Mouse (Mus musculus): ENCODE data around the gene Fgf5.

Fgf5 gene

DNA sequence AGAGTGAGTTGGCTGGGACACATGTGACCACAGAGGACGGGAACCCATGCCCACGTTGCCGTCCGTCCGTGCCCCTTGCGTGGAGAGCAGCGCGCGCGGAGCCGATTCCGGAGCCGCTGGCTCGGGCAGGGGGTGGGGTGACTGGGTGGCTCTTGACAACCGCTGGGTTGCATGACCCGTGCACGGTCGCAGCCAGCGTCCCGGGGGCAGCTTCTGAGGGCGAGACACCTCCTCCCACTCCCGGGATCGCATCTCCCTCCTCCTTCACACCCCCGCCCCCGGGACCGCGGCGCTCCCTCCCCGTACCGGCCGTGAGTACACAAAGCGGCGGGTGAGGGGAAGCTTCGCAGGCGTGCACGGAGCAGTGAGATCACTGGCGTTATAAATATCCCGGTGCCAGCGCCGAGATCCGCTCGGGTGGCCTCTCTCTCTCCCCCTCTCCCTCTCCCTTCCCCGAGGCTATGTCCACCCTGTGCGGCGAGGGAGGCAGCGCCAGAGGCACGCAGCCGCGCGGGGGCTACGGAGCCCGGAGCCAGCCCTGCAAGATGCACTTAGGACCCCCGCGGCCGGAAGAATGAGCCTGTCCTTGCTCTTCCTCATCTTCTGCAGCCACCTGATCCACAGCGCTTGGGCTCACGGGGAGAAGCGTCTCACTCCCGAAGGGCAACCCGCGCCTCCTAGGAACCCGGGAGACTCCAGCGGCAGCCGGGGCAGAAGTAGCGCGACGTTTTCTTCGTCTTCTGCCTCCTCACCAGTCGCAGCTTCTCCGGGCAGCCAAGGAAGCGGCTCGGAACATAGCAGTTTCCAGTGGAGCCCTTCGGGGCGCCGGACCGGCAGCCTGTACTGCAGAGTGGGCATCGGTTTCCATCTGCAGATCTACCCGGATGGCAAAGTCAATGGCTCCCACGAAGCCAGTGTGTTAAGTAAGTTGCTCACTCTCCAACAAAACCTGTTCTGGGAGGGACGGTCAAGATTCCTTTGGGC lies at the start of gene Fgf5:
TSS of gene Fgf5 (plus strand) at position 347 of the 984 bp plus-strand sequence.
- peak; percentile 23 to 41 for DNase-seq

DNA sequence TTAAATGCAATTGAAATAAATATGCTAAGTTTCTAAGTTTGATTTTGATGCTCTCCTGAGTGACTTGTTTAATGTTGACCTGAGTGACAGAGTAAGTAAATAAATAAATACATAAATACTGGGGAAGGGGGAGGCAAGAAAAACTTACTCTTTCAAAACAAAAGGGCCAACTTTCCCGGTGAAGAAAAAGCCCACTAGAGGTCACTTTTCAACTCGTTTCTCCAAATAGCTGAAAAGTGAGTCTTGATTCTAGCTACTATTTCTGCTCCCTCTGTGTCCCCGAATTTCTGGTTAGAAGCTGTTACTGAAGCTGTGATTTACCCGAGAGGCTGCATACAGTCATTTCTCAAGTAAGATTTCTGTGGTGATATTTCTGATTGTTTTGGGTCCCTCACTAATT lies 41.5 kb upstream of the Fgf5 start:
- no peak for DNase-seq

DNA sequence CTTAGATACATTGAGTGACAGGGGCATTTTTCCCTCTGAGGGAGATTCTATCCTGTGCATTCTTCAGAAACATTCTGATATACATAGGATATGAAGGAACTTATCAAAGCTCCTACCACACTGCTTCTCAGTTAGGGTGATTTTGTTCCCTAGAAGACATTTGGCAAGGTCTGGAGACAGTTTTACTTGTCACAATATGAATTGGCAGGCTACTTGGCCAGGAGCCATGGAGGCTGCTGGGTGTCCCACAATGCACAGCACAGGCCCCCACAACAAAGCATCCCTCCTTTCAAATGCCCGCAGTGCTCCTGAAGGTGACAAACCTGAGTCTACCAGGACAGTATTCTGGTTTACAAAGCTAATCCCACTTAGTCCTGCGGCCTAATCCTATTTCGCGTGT lies 32.0 kb upstream of the Fgf5 start:
- DNase-seq: no peak

DNA sequence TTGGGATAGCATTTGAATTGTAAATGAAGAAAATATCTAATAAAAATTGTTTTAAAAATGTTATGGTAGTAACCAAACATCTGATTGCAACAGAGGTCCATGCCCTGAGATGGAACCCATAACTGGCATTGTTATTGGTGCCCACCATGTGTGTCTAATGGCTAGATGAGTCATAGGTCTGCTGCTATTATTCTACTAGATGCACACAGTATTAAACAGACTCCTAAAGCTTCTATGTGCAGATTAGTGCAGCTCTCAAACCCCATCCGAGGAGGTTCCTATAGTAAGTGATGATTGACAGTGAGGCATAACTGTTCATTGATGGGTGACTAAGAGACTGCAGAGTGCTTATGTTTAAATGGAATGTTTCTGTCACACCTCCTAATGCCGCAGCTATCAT lies 27.3 kb upstream of the Fgf5 start:
- DNase-seq: no peak

DNA sequence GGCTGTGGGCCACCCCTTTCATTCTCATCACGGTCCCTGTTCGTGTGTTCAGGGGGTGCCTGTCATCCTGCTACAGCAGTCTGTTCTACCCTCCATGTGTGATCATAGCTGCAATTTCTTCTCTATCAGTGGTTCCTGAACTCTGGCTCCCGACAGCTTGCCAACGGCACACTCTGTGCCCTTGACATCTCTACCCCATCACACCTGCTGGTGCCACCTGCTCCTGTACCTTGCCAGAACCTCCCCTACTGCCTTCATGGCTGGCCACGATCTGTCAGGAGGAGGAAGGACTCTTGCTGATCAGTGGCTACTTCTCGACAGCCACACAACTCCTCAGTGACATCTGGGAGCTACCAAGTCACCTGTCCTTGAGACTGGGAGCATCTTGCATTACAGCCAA lies 24.5 kb upstream of the Fgf5 start:
- DNase-seq: no peak

DNA sequence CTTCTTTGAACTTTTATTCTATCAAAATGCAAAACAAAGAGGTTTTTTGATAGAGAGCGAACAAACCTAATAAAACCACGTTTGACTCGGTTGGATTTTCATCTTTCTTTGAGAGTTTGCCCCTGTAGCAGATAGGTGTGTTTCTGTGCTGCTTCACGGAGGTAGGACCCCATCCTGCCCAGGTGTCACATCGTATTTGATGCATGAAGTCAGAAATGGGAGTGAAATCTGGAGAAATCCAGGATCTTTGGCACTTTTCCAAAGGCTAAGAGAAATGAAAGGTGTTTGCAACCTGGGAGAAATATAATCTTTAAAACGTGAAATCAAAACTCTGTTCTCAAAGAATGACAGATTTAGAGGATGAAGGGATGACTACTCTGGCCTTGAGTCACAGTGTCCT lies 15.5 kb upstream of the Fgf5 start:
- no peak for DNase-seq

DNA sequence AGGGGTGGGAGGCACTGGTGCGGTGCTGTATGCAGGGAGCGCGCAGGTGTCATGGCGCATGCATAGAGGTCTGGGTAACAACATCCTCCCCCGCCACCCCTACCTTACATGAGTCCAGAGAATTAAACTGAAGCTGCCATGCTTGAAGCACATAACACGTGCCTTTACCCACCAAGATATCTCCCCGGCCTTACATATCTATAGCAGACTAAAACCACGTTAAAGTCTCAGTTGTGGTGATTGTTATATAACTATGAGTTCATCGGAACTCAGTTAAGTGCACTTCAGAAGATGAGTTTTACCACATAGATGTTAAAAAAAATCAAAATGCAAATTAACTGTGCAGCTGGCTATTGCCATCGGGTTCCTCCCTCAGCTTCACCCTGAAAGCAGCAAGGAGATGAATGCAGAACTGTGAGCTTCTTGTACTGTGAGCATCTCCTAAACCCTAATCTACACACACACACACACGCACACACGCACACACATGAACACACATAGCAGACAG lies 12.6 kb upstream of the Fgf5 start:
- DNase-seq: no peak

DNA sequence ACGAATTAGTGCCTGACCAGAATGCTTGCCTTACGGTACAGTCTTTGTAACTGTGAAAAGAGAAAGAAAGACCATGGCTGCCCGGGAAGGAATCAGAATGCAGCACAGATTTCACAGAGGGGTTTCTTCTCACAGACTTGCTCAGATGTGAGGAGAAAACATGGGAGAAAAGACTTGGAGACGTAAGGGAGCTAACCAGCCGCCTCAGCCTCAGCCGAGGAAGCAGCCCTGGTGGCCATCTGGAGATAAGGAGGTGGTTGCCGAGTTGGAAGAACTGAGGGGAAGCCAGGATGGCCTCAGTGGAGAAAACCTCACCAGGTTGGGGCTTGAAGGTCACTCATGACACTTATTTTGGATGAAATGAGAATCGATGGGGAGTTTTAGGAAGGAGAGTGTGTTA lies 8.7 kb upstream of the Fgf5 start:
- no peak for DNase-seq

DNA sequence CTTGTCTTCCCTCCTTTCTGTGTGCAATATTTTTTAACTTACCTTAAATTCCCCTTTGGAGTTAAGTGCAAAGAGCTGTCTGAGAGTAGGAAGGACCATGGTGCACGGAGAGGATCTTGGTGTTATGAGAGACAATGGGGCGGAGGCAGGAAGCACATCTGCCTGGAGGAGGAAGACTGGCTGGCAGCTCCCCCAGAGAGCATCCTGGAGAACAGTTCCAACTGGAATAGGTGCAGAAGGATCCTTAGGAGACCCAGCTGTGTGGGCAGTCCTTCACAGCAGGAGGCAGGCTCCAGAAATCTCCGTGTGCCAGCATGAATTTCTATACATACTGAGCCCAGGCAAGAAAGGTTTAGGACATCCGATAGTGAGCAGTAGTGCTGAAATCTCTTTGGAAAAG lies 8.0 kb upstream of the Fgf5 start:
- no peak for DNase-seq

DNA sequence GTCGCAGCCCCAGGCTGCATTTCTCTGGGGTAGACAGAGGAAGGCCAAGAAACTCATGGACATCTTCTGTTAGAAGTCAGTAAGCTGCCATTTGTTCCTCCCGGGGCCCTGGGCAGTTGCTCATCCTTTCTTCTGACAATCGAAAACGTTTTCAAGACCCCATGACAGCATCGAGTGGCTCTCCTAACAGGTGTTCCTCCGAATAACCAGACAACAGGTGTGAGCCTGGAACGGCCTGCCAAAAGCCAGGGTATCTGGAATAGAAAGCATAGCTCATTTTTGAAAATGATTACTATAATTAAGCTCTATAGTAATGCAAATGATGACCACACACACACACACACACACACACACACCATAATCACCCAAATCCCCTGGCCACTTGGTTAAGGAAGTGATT lies 7.2 kb upstream of the Fgf5 start:
- DNase-seq: no peak

DNA sequence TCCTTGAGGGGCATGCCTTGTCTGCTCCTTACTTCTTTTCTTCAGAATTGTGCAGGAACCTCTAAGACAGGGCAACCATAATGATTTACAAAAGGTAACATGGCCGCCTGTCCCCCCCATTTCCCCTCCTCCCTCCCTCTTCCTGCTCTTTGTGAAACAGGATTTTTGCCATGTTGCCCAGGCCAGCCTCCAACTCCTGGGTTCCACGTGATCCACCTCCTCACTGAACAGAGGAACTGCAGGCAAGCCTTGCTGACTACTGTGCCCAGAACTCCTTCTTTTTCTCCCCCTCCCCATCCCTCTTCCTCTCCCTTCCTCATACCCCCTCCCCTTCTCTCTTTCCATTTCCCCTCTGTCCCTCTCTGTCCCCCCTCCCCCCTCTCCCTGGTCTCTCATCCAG lies 6.5 kb upstream of the Fgf5 start:
- no peak for DNase-seq

DNA sequence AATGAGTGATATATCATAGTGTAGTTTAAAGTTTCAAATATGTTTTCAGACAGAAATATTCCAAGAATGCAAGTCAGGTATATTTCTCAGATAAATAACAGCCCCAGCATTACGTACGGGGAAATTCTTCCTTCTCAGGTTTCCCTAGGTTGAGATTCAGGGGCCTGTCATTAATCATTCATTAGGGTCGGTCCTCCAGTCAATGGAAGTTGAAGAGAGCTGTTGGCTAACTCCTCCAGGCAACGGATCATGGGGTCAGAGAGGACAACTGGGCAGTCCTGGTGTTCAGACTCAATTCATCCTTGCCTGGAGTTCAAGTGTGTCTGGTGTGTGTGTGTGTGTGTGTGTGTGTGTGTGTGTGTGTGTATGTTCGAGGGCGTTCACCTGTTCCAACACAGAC lies 837 bp upstream of the Fgf5 start:
- DNase-seq: no peak

DNA sequence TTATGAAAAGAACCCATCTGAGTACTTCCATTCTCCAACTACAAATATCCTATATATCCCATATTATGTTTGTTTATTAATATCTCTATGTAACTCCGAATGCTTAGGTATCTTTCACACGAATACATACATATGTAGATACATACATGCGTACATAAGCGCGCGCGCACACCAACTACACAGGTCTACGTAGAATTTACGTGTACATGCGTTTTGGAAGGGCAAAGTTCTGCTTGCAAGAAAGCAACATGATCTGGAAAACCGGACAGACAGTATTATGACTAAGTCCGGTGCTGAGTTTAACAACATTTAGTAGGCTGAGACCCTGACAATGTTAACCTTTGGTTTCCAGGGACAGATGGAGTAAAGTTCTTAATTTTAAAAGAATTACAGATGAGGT lies 1.2 kb downstream of the Fgf5 start:
- no peak for DNase-seq

DNA sequence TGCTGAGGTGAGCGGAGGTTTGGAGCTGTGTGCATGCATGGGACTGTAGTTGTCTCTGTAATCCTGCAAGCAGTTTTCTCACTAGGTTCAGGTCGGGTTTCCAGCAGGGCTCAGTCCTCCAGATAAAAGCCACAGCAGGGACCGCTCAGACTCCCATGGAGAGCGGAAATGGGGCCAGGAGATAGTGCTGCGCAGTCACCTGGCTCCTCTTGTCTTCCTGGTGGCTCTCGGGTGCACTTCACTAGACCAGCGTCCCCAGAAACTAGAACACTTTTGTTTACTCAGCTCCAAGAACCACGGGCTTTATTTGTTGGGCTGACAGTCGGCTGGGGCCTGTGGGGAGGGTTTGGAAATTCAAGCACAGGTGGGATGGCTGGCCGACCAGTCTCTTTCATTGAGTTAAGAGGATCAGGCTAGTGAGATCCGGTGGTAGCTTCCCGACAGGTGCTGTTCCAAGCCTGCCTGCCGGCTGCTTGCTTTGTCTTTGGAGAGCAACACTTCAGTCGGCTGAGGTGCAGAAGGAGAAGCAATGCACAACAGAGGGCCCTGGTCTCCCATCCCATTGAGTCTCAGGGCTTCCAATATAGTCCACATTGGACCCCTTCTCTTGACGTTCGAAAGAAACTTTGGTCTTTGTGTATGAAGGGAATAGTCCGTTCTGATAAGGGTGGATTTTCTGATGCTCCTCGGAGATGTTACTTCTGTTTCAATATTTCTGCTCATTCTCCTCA lies 1.9 kb downstream of the Fgf5 start:
- no peak for DNase-seq

DNA sequence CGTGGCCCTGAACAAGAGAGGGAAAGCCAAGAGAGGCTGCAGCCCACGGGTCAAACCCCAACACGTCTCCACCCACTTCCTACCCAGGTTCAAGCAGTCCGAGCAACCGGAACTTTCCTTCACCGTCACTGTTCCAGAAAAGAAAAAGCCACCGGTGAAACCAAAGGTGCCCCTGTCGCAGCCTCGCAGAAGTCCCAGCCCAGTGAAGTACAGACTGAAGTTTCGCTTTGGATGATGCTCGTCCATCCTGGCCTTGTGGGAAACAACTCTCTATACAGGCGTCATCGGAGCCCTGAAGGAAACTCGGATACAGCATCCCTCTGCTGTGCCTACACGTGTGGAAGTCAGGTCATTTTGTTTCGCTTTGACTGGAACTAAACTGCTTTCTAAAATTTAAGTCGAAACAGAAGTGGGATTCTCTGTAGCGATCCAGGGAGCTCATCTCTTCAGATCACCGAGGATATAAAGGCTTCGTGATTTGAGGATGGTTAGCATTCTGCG lies 21.4 kb downstream of the Fgf5 start:
- no peak for DNase-seq

DNA sequence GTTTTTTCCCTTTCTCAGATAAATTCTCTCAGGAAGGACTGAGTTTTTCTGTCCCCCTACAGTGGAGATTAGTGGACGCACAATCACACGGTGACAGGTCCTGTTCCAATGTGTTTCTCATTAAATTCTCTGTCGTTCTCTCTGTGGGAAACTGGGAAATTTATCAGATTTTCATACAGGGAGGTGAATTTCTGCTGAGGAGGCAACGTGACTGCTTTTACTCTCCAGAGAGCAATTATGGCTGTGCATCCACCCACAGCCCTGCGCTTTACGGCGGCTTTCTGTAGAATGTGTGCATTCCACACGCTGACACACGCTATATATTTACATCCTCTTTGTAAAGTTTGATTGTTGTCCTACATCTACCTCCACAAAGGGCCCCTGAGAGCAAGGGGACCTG lies 28.0 kb downstream of the Fgf5 start:
- DNase-seq: no peak

DNA sequence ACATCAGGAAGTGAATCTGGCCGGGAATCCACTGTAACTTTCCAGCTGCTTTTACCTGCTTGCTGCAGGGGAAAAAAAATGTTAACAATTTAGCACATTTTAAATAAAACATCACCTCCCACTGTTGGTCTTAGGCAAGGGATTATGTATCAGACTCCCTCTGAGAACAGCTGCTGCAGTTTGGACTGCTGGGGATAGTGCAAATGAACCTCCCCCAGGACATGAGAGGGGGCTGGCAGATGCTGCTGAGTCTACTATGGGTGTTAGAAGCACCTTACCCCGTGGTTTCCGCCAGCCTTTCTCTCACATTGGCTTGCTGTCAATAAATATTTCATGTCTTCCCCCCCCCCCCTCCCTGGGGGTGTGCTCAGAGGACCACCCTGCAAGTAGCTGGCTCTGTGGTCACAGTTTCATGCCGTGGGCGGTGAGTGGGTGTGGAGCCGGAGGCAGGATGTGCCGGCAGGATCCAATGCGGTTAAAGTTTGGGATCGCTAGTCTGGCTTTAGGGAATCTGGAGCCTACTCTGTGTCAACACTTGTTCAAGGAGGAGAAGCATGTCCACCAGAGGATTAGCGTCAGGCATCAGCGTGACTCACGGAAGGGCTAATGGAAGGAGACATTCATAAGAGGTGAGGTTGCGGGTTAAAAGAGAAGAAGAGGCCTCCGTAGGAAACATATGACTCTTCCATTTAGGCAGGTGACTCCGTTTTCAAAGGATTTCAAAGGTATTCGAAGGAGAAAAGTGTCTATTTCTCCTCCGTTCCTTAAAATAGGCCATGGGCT lies 29.9 kb downstream of the Fgf5 start:
- DNase-seq: no peak

DNA sequence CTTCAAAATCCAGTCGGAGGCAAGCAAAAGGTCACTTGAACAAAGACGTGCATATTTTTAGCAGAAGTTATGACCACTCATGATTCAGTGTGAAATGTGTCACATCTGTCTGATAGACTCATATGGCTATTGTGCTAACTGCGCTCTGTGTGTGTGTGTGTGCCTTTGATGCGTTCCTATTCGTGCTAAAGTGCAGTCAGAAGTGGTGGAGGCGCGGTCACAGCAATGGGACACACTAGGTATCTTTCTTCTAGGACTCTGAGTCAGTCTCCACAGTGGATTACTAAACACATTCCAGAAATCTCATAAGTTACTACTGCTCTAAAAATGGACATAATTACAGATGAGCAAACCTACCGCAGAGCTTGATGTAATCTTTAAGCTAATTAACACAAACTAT lies 36.7 kb downstream of the Fgf5 start:
- DNase-seq: no peak

DNA sequence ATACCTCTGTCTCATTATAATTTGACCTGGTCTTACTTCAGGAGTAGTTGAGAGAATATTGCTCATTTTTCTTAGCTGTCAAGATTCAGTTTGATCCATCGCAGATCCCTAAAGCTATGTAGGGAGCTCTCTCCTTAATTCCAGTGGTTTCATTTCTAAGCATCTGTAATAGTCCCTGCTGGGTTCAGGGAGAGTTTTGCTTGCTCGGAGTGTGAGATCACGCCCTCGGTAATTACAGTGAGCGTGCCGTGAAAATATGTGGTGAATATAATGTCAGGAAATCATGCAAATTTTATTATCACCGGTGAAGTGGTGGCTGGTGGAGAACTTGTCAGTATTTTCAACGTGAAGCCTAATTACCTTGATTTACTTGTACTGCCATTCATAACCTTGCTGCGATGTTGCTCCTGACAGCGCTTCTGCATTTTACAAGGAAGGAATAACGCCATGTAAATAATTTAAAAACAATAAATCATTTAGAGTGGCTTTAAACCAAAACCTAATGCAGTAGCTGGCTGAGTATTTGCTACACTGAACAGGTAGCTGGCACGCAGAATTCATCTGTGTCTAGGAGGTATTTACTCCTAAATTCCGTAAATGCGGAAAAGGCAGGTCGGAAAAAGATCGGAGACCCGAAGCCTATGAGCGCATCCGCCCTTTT lies 38.5 kb downstream of the Fgf5 start:
- DNase-seq: no peak

DNA sequence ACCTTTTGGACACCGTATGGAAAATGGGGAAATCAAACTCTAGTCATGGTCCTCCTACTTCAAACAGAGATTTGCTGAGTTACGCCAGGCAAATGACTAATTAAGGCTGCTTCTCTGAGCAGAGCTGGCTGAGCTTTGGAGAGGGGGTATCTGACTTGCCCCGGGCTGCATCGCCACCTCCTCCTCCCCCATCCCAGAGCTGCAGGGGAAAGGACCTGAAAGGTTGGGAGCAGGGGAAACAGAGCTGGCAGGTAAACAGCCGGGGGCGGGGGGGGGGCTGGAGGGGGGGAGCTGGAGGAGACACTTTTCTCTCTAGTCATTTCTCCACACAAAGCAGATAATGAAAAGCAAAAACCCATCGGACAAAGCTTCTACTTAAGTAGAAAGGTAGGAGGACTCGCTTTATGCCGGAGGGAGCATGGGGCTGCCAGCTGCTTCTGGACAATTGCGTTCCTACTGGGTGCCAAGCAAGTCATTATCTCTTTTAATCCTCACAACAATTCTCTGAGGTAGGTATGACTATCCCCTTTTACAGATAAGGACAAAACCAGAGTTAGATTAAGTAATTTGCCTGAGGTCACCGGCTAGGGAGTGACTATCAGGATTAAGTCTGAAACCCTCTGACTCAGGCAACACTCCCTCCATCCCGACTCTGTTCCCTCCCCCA lies 39.2 kb downstream of the Fgf5 start:
- DNase-seq: no peak

DNA sequence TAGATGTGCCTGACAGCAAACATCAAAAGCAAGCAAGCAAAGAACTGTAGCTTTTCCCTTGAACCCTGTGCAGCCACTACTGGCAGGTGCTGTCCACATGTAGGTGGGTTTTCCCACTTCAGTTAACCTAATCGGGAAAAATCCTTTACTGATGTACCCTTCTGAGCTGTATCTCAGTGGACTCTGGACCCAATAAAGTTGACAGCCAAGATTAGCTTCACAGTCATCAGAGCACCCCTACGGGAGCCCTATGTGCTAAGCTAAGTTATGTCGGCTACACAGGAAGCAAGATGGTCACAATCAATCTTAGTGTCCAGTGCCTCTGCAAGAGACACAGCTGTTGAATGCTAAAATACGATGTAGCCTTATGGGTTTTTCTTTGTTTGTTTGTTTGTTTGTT lies 46.1 kb downstream of the Fgf5 start:
- DNase-seq: no peak

DNA sequence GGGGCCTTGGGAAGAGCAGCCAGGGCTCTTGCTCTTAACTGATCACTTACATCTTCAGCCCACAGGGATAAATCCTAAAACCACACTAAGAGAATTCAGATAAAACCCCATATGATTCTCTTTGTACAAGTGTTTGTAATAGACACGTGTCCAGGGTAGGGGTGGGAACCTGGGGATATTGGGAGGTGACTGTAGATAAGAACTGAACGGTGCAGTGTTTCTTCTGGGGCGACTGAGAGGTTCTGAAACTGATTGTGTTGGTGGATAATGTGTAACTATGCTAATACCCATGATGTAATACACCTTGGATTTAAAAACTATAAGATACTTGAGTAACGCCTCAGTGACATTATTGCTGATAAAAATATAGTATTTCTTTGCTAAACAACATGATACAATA lies 51.7 kb downstream of the Fgf5 start:
- no peak for DNase-seq

Measured in lung, postnatal 4 days (tissue).